ENCODE assay signal across 8 mouse cellular contexts in the genomic region with DNA sequence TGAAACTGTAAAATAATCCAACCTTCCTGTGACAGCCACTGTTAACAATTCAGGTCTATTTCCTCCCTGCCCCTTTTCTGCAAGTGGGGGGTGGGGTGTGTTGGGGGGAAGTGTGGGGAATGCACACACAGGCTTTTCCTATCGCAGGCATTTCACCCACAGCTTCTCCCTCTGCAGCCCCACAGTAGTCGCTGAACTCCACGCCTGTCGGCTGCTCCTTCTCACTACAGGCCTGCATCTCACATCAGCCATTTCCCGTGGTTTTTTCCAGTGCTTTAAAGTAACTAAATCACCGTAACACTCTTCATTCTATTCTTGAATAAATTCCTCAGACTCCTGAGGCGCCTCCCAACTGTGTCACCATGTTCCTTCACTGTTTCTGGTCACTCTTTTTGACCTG. TPM values are rescaled to one million over a fixed set of nuclear protein-coding genes. Genes with fewer than 3 reads are reported as not detected.
DNase-seq lines count a peak whose midpoint lies in the region; ATAC-seq lines count a peak whose summit lies in the region.

No protein-coding gene starts in this region.

- peaks cover 57% of the 10 kb centered on the region for H3K27me3 ChIP-seq in midbrain, embryonic 10.5 days (ENCODE audit: low read depth, poor library complexity, severe bottlenecking)
- no peaks in the 10 kb centered on the region for H3K27me3 ChIP-seq in midbrain, embryonic 16.5 days (ENCODE audit: control insufficient read depth, insufficient read depth, low read depth, low read length)
- H3K27me3 ChIP-seq in limb, embryonic 15.5 days: no peaks in the 10 kb centered on the region

- no peaks in the 10 kb centered on the region for H3K36me3 ChIP-seq in midbrain, embryonic 10.5 days
- no peaks in the 10 kb centered on the region for H3K36me3 ChIP-seq in midbrain, embryonic 16.5 days (ENCODE audit: control insufficient read depth, insufficient read depth, low read length)
- H3K36me3 ChIP-seq in limb, embryonic 15.5 days: no peaks in the 10 kb centered on the region

- H3K9ac ChIP-seq in midbrain, embryonic 16.5 days (ENCODE audit: low read depth, low read length): no peak overlapping the region
- H3K9ac ChIP-seq in limb, embryonic 15.5 days: no peak overlapping the region

- peak overlapping the region; percentile 46; the same call in 1 of the 2 replicates for H3K27ac ChIP-seq in midbrain, embryonic 10.5 days (replicated peaks)
- no peak overlapping the region for H3K27ac ChIP-seq in midbrain, embryonic 16.5 days (ENCODE audit: low read length)
- peak overlapping the region; percentile 60 for H3K27ac ChIP-seq in limb, embryonic 15.5 days

- H3K4me3 ChIP-seq in midbrain, embryonic 10.5 days: no peak overlapping the region
- H3K4me3 ChIP-seq in midbrain, embryonic 16.5 days (ENCODE audit: low read depth, low read length): no peak overlapping the region
- no peak overlapping the region for H3K4me3 ChIP-seq in limb, embryonic 15.5 days

- 13% methylated on average over 7 of the region's 7 CpGs for WGBS in midbrain, embryonic 10.5 days
- 10% methylated on average over 7 of the region's 7 CpGs for WGBS in midbrain, embryonic 16.5 days
- WGBS in limb, embryonic 15.5 days: 17% methylated on average over 7 of the region's 7 CpGs

- DNase-seq in adrenal gland, adult 2 months: peak; percentile 29
- DNase-seq in adrenal gland, adult 8-10 months: no peak
- DNase-seq in midbrain, embryonic 10.5 days (ENCODE audit: low spot score): no peak
- no peak for DNase-seq in yolk sac, embryonic 10.5 days (ENCODE audit: low spot score)
- no peak for DNase-seq in T-cell, adult 2 months (ENCODE audit: low spot score)

- H3K9me3 ChIP-seq in midbrain, embryonic 10.5 days (replicated peaks): no peaks in the 10 kb centered on the region
- H3K9me3 ChIP-seq in midbrain, embryonic 16.5 days (replicated peaks; ENCODE audit: control insufficient read depth, low read length, poor library complexity, severe bottlenecking): no peaks in the 10 kb centered on the region
- no peaks in the 10 kb centered on the region for H3K9me3 ChIP-seq in limb, embryonic 15.5 days

- H3K4me2 ChIP-seq in midbrain, embryonic 16.5 days (ENCODE audit: low read length): no peak overlapping the region
- H3K4me2 ChIP-seq in limb, embryonic 15.5 days: 0 out of 2 replicates have a peak overlapping the region, but pooled peaks have one; percentile 7

- no peak for ATAC-seq in midbrain, embryonic 16.5 days
- ATAC-seq in limb, embryonic 15.5 days (ENCODE audit: insufficient number of reproducible peaks, low FRiP score, low TSS enrichment, low read depth): no peak
- no peak for ATAC-seq in erythroblast, adult 5-6 weeks (replicated peaks; ENCODE audit: low FRiP score, poor library complexity, severe bottlenecking)

- H3K4me1 ChIP-seq in midbrain, embryonic 10.5 days: peaks cover 65% of the 10 kb centered on the region
- peaks cover 13% of the 10 kb centered on the region; the same call in 1 of the 2 replicates for H3K4me1 ChIP-seq in midbrain, embryonic 16.5 days (ENCODE audit: control insufficient read depth, insufficient read depth, low read length)
- H3K4me1 ChIP-seq in limb, embryonic 15.5 days: peaks cover 64% of the 10 kb centered on the region

RNA-seq across cellular contexts. Expression of gene Shb, which starts 17.9 kb away (rescaled TPM):
- 100 to 1,000 TPM in 1 of 2 experiments, 10 to 100 TPM in 1; 48.7 to 154 TPM for total RNA-seq in adrenal gland, adult 2 months (2021)
- 71.0 and 106 TPM in 2 replicates for polyA plus RNA-seq in adrenal gland, adult 2 months (2012; rRNA removed)
- 100 to 1,000 TPM in 2 of 4 experiments, 10 to 100 TPM in 2; 39.5 to 104 (median 79.0) TPM for total RNA-seq in adrenal gland, adult 8-10 months (2022)
- 1.2 and 2.5 TPM in 2 replicates for polyA plus RNA-seq in midbrain, embryonic 10.5 days (2016; fragmentation: Nextera tagmentation; extraction: Ambion mirVana)
- polyA plus RNA-seq in midbrain, embryonic 16.5 days (2015; fragmentation: Nextera tagmentation; extraction: Ambion mirVana): 3.5 and 4.2 TPM in 2 replicates
- 6.8 and 9.6 TPM in 2 replicates for polyA plus RNA-seq in limb, embryonic 15.5 days (2015; fragmentation: Nextera tagmentation; extraction: Ambion mirVana)
- not detected in 2 replicates for total RNA-seq in erythroblast, adult 5-6 weeks (2015; ENCODE audit: low replicate concordance)
- total RNA-seq in erythroblast, adult 5-6 weeks (2017; ENCODE audit: low replicate concordance): 0.68 and 0.84 TPM in 2 replicates
